Mouse (Mus musculus): ENCODE data around the gene Ankrd33b.

Ankrd33b gene

GRCm38 (mm10) chr15:31367481-31368200, at the start of gene Ankrd33b:
Ankrd33b (minus strand) TSS chr15:31367726.
- DNase-seq: peak; percentile 87

- DNase-seq: no peak
Measured at GRCm38 (mm10) chr15:31415181-31415580, 47.7 kb upstream of the Ankrd33b start.

- no peak for DNase-seq
Measured at GRCm38 (mm10) chr15:31414179-31414898, 46.8 kb upstream of the Ankrd33b start.

DNA sequence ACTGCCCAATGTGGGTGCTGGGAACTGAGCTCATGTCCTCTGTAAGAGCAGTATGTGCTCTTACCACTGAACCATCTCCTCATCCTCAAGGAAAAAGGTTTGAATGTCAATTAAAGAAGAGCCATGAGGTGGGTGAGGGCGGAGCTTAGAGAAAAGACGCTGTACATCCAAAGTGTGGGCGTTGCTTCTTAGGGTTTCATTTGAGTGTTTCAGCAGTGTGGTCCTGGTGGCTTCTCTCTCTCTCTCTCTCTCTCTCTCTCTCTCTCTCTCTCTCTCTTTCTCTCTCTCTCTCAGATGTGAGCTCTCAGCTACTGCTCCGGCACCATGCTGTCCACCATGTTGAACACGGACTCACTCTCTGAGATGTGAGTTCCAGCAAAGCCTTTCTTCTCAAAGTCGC, 46.1 kb upstream of the Ankrd33b start:
- no peak for DNase-seq

GRCm38 (mm10) chr15:31412933-31413332, 45.4 kb upstream of the Ankrd33b start:
- DNase-seq: no peak

DNA sequence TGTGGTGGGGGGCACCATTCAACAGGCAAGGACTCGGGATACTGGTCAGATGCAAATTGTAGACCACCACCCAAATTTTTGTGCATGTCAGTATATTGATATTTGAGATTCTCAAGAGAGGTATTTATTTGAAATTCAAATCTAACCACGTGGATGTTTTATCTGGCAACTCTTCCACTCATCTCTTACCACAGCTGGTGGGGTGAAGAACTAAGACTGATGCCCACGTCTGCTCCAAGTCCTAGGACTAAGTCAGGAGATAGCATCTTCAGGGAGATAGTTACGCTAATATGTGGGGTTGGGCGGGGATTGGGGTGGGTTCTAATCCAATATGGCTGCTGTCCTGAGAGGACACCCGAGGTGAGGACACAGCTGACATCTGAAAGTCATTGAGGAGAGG, 44.9 kb upstream of the Ankrd33b start:
- no peak for DNase-seq

GRCm38 (mm10) chr15:31407490-31407889, 40.0 kb upstream of the Ankrd33b start:
- no peak for DNase-seq

- DNase-seq: no peak
Measured at GRCm38 (mm10) chr15:31406881-31407280, 39.4 kb upstream of the Ankrd33b start.

DNA sequence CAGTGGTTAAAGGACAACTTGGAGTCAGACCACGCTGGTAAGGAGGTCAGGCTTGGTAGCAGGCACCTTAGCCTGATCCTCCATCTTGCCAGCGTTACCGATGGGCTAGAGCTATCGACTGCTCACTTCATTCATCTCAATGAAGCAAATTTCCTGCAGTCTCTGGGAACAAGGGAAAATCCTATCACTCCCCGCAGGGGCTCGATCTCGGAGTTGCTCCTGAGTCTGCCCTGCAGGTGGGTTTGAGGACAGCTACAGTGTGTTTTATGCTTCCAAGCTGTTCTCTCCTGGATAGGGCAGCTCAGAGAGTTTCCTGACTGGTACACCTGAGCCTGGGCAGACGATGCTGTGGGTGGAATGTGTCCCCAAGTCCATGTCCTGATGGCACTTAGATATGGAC, 36.8 kb upstream of the Ankrd33b start:
- no peak for DNase-seq

DNA sequence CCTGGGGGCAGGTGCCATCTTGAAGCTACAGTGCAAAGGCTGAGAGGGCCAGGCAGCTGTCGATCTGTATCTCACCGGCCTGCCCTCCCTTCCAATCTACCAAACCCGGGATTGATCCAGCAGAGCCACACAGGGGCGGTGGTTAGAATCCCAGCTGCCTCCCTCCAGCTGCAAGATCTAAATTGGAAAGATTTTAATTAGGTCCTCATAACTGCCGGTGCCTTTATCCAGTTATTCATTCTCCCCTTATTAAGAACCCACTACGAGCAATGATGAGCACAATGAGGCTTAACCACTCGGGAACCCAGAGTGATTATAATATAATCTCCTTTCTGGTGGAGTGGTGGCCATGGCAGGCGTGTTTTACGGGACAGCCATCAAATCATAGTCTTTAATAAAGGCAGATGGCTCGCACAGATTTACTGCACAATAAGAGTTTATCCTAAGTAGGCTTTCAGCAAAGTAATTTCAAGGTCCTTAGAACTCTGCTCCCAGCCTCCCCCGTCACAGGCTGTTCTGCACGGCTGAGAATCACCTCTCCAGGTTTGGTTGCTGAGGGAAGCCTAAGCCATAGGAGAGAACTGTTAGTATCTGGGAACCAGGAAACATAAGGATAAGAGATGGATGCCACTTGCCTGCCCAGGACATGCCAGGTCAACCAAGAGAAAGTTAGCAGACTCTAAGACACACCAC, 34.8 kb upstream of the Ankrd33b start:
- peak; percentile 92 for DNase-seq

DNA sequence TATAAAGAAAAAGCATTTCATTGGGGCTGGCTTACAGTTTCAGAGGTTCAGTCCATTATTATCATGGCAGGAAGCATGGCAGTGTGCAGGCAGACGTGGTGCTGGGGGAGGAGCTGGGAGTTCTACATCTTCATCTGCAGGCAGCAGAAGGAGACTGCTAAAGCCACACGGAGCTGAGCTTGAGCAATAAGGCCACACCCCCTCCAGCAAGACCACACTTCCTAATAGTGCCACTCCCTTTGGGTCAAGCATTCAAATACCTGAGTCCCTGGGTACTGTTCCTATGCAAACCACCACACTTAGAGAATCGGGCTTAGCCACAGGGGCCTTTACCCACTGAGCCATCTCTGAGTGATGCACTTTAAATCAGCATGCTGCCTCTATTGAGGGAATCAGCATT, 33.4 kb upstream of the Ankrd33b start:
- no peak for DNase-seq

DNA sequence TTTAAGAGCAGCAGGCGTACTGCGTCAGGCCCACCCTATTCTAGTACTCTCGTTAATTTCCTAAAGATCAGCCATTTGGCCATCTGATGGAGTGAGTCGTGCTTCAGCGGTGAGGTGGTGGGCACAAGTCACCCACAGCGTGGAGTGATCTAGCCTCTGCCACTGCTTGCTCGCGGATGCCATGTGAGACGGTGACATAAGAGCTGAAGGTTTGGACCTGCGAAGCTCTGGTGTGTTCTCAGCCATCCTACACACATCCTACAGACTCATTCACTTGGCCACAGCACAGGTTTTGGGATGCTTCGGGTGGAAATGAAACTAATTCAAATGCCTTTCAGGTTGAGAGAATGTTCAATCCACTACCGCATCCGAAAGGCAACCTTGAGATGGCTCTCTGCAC, 31.2 kb upstream of the Ankrd33b start:
- DNase-seq: no peak

DNA sequence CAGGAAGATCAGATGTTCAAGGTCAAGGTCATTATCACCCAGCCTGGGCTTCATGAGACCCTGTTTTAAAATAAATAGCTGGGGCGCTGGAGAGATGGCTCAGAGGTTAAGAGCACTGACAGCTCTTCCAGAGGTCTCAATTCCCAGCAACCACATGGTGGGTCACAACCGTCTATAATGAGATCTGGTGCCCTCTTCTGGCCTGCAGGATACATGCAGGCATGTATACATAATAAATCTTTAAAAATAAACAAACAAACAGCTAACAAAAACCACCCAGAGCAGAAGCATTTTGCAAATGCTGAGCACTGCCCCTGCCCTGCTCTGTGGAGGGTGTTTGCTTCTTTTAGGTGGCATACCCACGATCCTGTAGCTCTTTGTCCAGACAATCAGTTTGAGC, 29.9 kb upstream of the Ankrd33b start:
- DNase-seq: no peak

GRCm38 (mm10) chr15:31396755-31397154, 29.2 kb upstream of the Ankrd33b start:
- peak; percentile 57 for DNase-seq

- DNase-seq: no peak
Measured at GRCm38 (mm10) chr15:31395986-31396385, 28.5 kb upstream of the Ankrd33b start.

DNA sequence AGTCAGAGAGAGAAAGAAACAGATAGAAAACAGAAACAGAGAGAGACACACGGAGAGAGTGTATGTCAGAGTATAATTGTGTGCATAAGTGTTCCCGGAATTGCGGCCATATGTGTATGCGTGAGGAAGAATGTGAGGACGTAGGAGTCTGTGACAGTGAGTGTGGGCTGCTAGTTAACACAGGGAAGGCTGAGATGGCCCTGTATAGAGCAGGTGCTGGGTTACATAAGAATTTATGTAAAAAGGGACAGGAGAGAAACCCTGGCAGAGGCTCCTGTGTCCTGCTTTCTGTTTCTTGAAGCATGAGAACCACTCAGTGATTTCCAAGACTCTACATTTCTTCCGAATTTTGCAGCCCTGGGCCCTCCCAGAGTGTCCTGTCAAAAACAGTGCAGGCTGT, 25.9 kb upstream of the Ankrd33b start:
- no peak for DNase-seq

- no peak for DNase-seq
Measured at GRCm38 (mm10) chr15:31392705-31393104, 25.2 kb upstream of the Ankrd33b start.

- no peak for DNase-seq
Measured at GRCm38 (mm10) chr15:31392135-31392534, 24.6 kb upstream of the Ankrd33b start.

- no peak for DNase-seq
Measured at GRCm38 (mm10) chr15:31381936-31382468, 14.5 kb upstream of the Ankrd33b start.

DNA sequence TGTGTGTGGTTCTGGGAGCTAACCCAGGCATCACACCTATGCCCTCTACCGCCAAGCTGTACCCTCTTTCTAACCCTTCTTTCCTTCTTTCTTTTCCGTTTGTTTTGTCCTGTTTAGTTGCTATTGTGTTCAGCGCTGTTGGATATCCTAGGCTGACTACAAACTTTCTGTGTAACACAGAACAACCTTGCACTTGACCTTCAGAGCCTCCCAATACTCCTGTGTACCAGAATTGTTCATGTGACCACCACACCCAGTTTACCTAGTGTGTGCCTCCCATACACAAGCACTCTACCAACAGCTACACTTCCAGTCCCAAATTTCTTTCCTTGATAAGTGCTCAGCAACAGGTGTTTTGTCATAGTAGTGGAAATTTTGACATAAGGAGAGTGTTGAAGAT, 11.9 kb upstream of the Ankrd33b start:
- DNase-seq: no peak

DNA sequence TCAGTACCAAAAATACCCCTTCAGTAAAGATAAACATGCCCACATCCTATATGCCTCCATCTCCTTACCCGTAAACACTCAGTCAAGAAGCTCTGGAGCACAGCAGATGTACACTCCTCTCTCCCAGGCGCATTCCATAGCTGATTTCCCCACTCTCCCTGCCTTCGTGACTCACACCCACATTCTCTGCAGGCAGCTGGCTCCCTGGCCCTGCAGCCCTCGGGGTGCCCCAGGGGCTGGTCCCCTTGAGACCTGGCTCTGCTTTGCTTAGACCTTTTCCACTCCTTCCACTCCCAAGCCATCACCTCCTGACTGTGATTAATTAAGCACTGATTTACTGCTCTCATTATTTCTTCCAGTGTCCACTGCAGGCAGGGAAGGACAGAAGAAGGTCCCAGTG, 7.7 kb upstream of the Ankrd33b start:
- DNase-seq: no peak

- DNase-seq: peak; percentile 69
Measured at GRCm38 (mm10) chr15:31369125-31369612, 1.6 kb upstream of the Ankrd33b start.

- peak; percentile 52 for DNase-seq
Measured at GRCm38 (mm10) chr15:31368556-31368955, 1.0 kb upstream of the Ankrd33b start.
